Mouse (Mus musculus) testis, adult 2 months (tissue): Measurements from ENCODE around the gene Sorbs2.

Experiments used
- CTCF ChIP-seq: fragments of 200-500 bp; IDR thresholded peaks from 2 replicates; pipeline ENCODE4 v1.5.1; 2012; ENCODE audit warnings: low read depth, mild to moderate bottlenecking, inconsistent platforms, low read length, moderate library complexity; ENCODE audit not compliant: control insufficient read depth, insufficient read depth, insufficient replicate concordance
- POLR2A ChIP-seq: fragments of 200-500 bp; IDR thresholded peaks from 2 replicates; pipeline ENCODE4 v1.6.1; 2012; ENCODE audit warnings: low read depth, mild to moderate bottlenecking, inconsistent platforms, low read length, moderate library complexity; ENCODE audit not compliant: control insufficient read depth

DNA sequence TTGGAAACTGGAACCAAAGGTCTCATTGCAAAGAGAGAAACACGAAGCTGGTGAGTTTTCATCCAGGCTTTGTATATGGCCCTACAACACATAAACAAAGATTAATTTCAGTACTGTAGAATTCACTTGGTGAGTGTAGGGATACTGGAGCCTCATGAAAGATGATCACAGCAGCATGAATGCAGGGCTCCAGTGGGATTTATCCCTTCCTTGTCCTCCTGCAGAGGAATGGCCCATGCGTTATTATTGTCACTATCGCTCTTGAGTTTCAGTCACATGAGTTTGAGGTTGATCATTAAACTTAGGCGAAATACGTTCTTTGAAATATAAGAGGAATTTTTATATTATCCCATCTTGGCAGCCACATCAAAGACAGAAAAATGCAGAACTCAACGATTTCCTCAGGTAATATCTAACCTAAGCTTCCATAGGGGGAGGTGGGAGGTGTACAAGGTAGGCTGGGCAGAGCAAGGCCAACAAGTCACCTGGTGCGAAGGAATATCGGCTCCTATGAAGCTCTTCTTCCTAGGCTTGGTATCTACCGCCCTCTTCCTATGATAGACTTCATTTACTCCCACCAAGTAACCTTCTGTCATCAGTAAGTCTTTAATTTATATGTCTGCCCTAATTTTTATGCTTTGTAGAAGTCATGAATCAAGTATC is 76.9 kb downstream of the Sorbs2 start:
- no peak for TF ChIP-seq POLR2A
- TF ChIP-seq CTCF: no peak
